Mouse (Mus musculus) lung, embryonic 14.5 days (tissue): ENCODE measurements around the gene Plcb4. TPM values are rescaled to one million over a fixed set of nuclear protein-coding genes. Genes with fewer than 3 reads are reported as not detected.
A peak's percentile ranks its signal among the peaks of the same experiment; 100 is the strongest.

ENCODE experiments used
- ATAC-seq: fragments of 200-750 bp; cut with Nextera tagmentation; 2 replicates; pipeline ENCODE4 v1.8.0; 2017; ENCODE audit warnings: mild to moderate bottlenecking, moderate TSS enrichment, moderate library complexity; ENCODE audit not compliant: insufficient read depth
- DNase-seq: peaks from one replicate; pipeline ENCODE4 v3.0.0-alpha.2; 2015
- H3K27ac ChIP-seq: fragments of 300-500 bp; sonication (generic); 2 replicates; pipeline ENCODE4 v1.5.1; 2014; ENCODE audit warnings: low read depth, mild to moderate bottlenecking, moderate library complexity
- H3K27me3 ChIP-seq: fragments of 300-500 bp; sonication (generic); 2 replicates; pipeline ENCODE4 v1.6.1; 2014; ENCODE audit warnings: low read length, control low read depth; ENCODE audit not compliant: insufficient read depth
- H3K36me3 ChIP-seq: fragments of 300-500 bp; sonication (generic); 2 replicates; pipeline ENCODE4 v1.6.1; 2014; ENCODE audit warnings: control low read depth; ENCODE audit not compliant: insufficient read depth
- H3K4me1 ChIP-seq: fragments of 300-500 bp; sonication (generic); 2 replicates; pipeline ENCODE4 v1.6.1; 2014; ENCODE audit warnings: antibody characterized with exemption, control low read depth; ENCODE audit not compliant: insufficient read depth
- H3K4me2 ChIP-seq: fragments of 300-500 bp; sonication (generic); 2 replicates; pipeline ENCODE4 v1.6.1; 2014; ENCODE audit warnings: mild to moderate bottlenecking
- H3K4me3 ChIP-seq: fragments of 300-500 bp; sonication (generic); 2 replicates; pipeline ENCODE4 v1.5.1; 2014; ENCODE audit warnings: low read depth, low read length
- H3K9ac ChIP-seq: fragments of 300-500 bp; sonication (generic); 2 replicates; pipeline ENCODE4 v1.6.1; 2014
- H3K9me3 ChIP-seq: fragments of 300-500 bp; sonication (generic); 2 replicates; pipeline ENCODE4 v1.6.1; 2016; ENCODE audit warnings: low read depth, low read length, control low read depth
- CTCF ChIP-seq: IDR thresholded peaks from 2 replicates; pipeline ENCODE4 v1.5.1; 2016; ENCODE audit warnings: antibody characterized with exemption, low read depth
- WGBS: fragments of 180-500 bp; shearing (Covaris S2); extraction: QIAGEN DNeasy Blood & Tissue Kit; methylation state at CpG from one replicate; pipeline ENCODE4 v1.1.7; 2014; 5-methylcytosine and 5-hydroxymethylcytosine counted together
- polyA plus RNA-seq: library from polyadenylated mRNA; unstranded; fragments of >200 nt; fragmentation: Nextera tagmentation; extraction: Ambion mirVana; gene quantifications from 2 replicates; pipeline ENCODE4 v1.2.1, GENCODE M21; 2014

Gene Plcb4
- polyA plus RNA-seq: 20.1 and 20.5 TPM in 2 replicates

DNA sequence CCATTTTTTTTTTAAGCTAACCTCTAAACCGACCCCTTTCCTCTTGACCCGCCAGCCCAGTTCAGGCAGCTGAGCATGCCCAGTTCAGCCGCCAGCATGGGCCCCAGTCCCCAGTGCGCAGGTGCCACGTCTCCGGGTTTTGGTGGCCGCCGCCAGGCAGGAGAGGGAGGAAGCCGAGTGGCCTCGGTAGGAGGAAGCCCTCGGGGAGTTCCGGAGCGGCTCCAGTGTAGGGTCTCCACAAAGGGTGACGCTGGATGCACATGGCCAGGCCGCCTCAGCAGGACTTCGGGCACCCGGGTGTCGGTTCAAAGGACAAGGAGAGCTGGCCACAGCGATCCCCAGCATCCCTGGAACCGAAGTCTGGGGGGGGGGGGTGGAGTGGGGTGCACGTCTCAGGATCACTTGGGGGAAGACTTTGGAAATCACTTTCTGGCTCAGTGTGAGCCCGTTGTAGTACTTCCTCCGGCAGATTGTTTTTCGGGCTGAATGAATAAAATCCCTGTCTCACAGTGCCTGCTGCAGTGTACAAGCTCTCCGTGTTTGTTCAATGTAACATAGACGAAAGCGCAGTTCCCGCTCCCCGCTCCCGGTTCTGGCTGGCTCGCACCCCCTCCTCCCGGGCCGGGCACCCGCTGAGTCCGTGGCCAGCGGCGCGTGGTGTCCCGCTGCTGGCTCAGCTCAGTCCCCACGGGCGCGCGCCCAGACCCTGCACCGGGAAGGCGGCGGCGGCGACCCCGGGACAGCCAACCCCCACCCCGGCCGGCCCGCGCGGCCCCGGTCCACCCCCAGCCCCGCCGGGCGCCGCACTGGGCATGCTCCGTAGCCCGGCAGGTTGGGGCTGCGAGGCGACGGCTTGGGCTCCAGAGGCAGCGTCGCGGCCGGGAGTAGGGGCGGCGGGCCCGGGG lies at the start of gene Plcb4:
Gene Plcb4, plus strand, starts transcription at position 526 of the 905 bp plus-strand sequence.
- TF ChIP-seq CTCF: no peak
- Histone ChIP-seq H3K9ac (peak within 1 kb of the TSS; percentile 89), H3K4me1 (no peaks in the 10 kb centered on the region), H3K27me3 (no peaks in the 10 kb centered on the region), H3K9me3 (no peaks in the 10 kb centered on the region), H3K36me3 (no peaks in the 10 kb centered on the region), H3K4me2 (peak within 1 kb of the TSS; percentile 80), H3K4me3 (peak within 1 kb of the TSS; percentile 72), H3K27ac (peak within 1 kb of the TSS; percentile 95)
- ATAC-seq: peak; percentile 92
- DNase-seq: peak; percentile 84
- under 1% methylated on average over 49 of the region's 71 CpGs for WGBS

- no peaks in the 10 kb centered on the region for H3K36me3 ChIP-seq
- no peak overlapping the region for H3K4me3 ChIP-seq
- no peak for DNase-seq
- H3K27ac ChIP-seq: no peak overlapping the region
- H3K9ac ChIP-seq: no peak overlapping the region
- no peak for TF ChIP-seq CTCF
- no peak overlapping the region for H3K4me2 ChIP-seq
- 31% methylated on average over 4 of the region's 4 CpGs for WGBS
- no peaks in the 10 kb centered on the region for H3K27me3 ChIP-seq
- H3K9me3 ChIP-seq: no peaks in the 10 kb centered on the region
- no peaks in the 10 kb centered on the region for H3K4me1 ChIP-seq
- ATAC-seq: no peak
These were observed 44.1 kb upstream of the Plcb4 start for GRCm38 (mm10) chr2:135614651-135615261.

DNA sequence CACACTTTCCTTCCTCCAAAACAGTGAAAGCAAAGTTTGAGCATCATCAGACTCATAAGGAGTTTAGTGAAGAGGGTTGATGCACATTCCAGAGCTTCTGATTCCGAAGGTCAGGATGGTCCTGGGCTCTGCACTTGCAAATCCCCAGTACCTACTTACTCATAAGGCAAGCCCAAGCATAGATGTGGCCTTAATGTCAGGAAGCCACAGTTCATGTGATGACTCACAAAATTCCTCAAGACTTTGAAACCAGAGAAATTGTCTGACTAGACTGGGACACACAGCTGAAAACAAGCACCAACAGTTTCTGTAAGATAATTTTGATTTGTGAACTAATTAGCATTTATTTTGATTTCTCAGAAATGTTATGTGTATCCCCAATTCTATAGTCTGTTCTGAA lies 42.7 kb upstream of the Plcb4 start:
- no peaks in the 10 kb centered on the region for H3K27me3 ChIP-seq
- 82% methylated on average over 1 of the region's 1 CpGs for WGBS
- H3K27ac ChIP-seq: no peak overlapping the region
- ATAC-seq: no peak
- no peak overlapping the region for H3K4me2 ChIP-seq
- TF ChIP-seq CTCF: no peak
- no peak for DNase-seq
- H3K4me1 ChIP-seq: no peaks in the 10 kb centered on the region
- no peaks in the 10 kb centered on the region for H3K36me3 ChIP-seq
- H3K9ac ChIP-seq: no peak overlapping the region
- no peak overlapping the region for H3K4me3 ChIP-seq
- no peaks in the 10 kb centered on the region for H3K9me3 ChIP-seq

- H3K4me1 ChIP-seq: no peaks in the 10 kb centered on the region
- no peak overlapping the region for H3K27ac ChIP-seq
- no peaks in the 10 kb centered on the region for H3K36me3 ChIP-seq
- H3K9ac ChIP-seq: no peak overlapping the region
- H3K27me3 ChIP-seq: no peaks in the 10 kb centered on the region
- H3K4me2 ChIP-seq: no peak overlapping the region
- ATAC-seq (no peak), DNase-seq (no peak)
- no peak for TF ChIP-seq CTCF
- H3K4me3 ChIP-seq: no peak overlapping the region
- H3K9me3 ChIP-seq: no peaks in the 10 kb centered on the region
These were observed 40.3 kb upstream of the Plcb4 start for GRCm38 (mm10) chr2:135618551-135618950.

GRCm38 (mm10) chr2:135619956-135620355 lies 38.9 kb upstream of the Plcb4 start:
- peak; percentile 31 for DNase-seq
- Histone ChIP-seq H3K27me3 (no peaks in the 10 kb centered on the region), H3K9me3 (no peaks in the 10 kb centered on the region), H3K27ac (no peak overlapping the region), H3K4me2 (no peak overlapping the region), H3K36me3 (no peaks in the 10 kb centered on the region), H3K9ac (no peak overlapping the region), H3K4me3 (no peak overlapping the region), H3K4me1 (no peaks in the 10 kb centered on the region)
- 44% methylated on average over 2 of the region's 2 CpGs for WGBS
- TF ChIP-seq CTCF: no peak
- ATAC-seq: no peak

DNA sequence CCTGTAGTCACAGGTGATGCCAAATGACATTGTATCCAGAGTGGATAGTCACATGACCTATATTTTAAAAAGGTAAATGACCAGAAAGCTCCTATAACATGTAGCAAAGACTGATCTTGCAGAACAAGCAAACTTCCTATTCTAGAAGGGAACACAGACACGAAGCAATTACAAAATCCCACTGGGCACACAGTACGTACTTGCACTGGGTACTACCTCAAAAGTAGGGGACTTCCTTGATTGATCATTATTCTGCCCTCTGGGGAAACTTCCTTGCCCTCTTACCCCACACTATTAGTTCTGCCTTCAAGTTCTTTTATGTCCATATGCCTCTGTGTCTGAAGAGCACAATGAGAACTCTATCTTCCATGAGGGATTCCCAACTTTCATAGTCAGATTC lies 31.0 kb upstream of the Plcb4 start:
- H3K4me2 ChIP-seq: no peak overlapping the region
- no peak overlapping the region for H3K27ac ChIP-seq
- no peak for ATAC-seq
- no peaks in the 10 kb centered on the region for H3K36me3 ChIP-seq
- WGBS: 78% methylated on average over 2 of the region's 2 CpGs
- H3K9ac ChIP-seq: no peak overlapping the region
- no peaks in the 10 kb centered on the region for H3K27me3 ChIP-seq
- DNase-seq: no peak
- no peak overlapping the region for H3K4me3 ChIP-seq
- TF ChIP-seq CTCF: no peak
- no peaks in the 10 kb centered on the region for H3K4me1 ChIP-seq
- H3K9me3 ChIP-seq: no peaks in the 10 kb centered on the region

GRCm38 (mm10) chr2:135637227-135637626 lies 21.6 kb upstream of the Plcb4 start:
- no peak overlapping the region for H3K9ac ChIP-seq
- H3K4me2 ChIP-seq: no peak overlapping the region
- ATAC-seq: no peak
- 73% methylated on average over 2 of the region's 2 CpGs for WGBS
- H3K27ac ChIP-seq: no peak overlapping the region
- no peak for DNase-seq
- H3K36me3 ChIP-seq: no peaks in the 10 kb centered on the region
- H3K27me3 ChIP-seq: no peaks in the 10 kb centered on the region
- no peaks in the 10 kb centered on the region for H3K4me1 ChIP-seq
- no peak for TF ChIP-seq CTCF
- H3K9me3 ChIP-seq: no peaks in the 10 kb centered on the region
- H3K4me3 ChIP-seq: no peak overlapping the region
